In the genomic region with DNA sequence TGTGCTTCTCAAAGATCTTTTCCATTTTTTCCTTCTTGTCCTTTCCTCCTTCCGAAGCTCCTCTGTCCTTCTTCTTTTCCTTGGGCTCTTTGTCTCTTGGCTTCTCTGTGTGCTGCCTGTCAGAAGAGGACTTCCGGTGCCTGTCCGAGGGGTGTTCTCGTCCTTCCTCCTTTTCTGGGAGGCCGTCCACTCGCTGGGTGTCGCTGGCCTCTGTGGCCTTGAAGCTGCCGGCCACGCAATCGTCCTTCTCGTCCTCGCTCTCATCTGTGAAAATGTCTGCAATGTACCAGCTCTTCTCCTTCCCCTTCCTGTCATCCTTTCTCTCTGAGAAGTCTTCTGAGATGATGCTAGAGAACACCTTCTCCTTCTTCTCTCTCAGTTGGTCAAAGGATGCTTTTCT, we compare ENCODE assay signal across 22 mouse cellular contexts. TPM values are rescaled to one million over a fixed set of nuclear protein-coding genes. Genes with fewer than 3 reads are reported as not detected.
"Had no signal": no experiment of that assay in that cellular context is flagged by ENCODE, and none has a peak within 500 bp of the region (broad histone marks: within the 10 kb centered on the region; RNA-seq: fewer than 3 reads in every experiment).

No protein-coding gene starts in this region.

- DNase-seq: liver, postnatal 0 days; lung, adult 2 months; lung, postnatal 14 days; lung, postnatal 36 days; retina, postnatal 1 day; right cerebral cortex, adult 18-20 months; right cerebral cortex, postnatal 25 days; right cerebral cortex, postnatal 4 days; spleen, adult 18-20 months; thymus, adult 18-20 months; thymus, postnatal 14 days; thymus, postnatal 36 days had no signal

- H3K4me3 ChIP-seq: lung, embryonic 15.5 days; megakaryocyte, embryonic 14.5 days; midbrain, embryonic 13.5 days; midbrain, embryonic 15.5 days; myocyte; neural tube, embryonic 12.5 days; neural tube, embryonic 15.5 days had no signal

- H3K27me3 ChIP-seq: lung, embryonic 15.5 days; megakaryocyte, embryonic 14.5 days; midbrain, embryonic 13.5 days; midbrain, embryonic 15.5 days; neural tube, embryonic 12.5 days; neural tube, embryonic 15.5 days had no signal

- H3K4me1 ChIP-seq: lung, embryonic 15.5 days; midbrain, embryonic 13.5 days; midbrain, embryonic 15.5 days; neural tube, embryonic 12.5 days; neural tube, embryonic 15.5 days had no signal

- H3K9me3 ChIP-seq: lung, embryonic 15.5 days; megakaryocyte, embryonic 14.5 days; midbrain, embryonic 13.5 days; midbrain, embryonic 15.5 days; neural tube, embryonic 12.5 days; neural tube, embryonic 15.5 days had no signal

- H3K27ac ChIP-seq: lung, embryonic 15.5 days; macrophage; midbrain, embryonic 13.5 days; midbrain, embryonic 15.5 days; neural tube, embryonic 12.5 days; neural tube, embryonic 15.5 days had no signal

RNA-seq across cellular contexts. Expression of a gene that starts 45.7 kb away (rescaled TPM):
- total RNA-seq: megakaryocyte progenitor cell, adult 5-6 weeks had no signal
- polyA plus RNA-seq: liver, postnatal 0 days; macrophage; small intestine, adult 2 months had no signal
